Mouse (Mus musculus) olfactory bulb, adult 2 months (tissue): ENCODE results near the gene Cdx2.

Experiments
- CTCF ChIP-seq: fragments of 200-500 bp; IDR thresholded peaks from 2 replicates; pipeline ENCODE4 v1.5.1; 2012; ENCODE audit warnings: low read depth, mild to moderate bottlenecking, low read length, moderate library complexity; ENCODE audit not compliant: insufficient read depth
- POLR2A ChIP-seq: fragments of 200-500 bp; IDR thresholded peaks from 2 replicates; pipeline ENCODE4 v1.6.1; 2012; ENCODE audit warnings: mild to moderate bottlenecking, low read depth, low read length, moderate library complexity; ENCODE audit not compliant: insufficient read depth

DNA sequence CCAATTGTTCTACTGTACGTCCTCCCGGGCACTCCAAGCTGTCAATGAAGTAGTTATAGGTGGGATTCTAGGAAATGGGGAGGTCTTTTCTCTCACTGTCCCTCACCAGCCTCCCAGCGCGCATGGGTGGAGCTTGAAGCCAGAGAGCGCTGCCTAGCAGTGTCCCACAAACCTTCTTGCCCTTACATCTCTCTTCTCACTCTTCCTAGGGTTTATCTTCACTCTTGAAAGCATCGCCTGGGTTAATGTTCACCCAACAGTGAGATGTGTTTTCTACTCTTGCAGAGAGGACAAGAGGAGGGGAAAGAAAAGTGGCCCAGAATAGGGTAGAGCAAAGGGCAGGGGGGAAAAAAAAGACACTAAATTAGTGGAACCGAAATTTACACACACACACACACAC is 10.3 kb upstream of the Cdx2 start:
- TF ChIP-seq CTCF (no peak), POLR2A (no peak)
